Mouse (Mus musculus) spleen, postnatal 10 days (tissue): ENCODE results near the gene Cd300lb.
"Not testable (repeated sequence)": the region's sequence is repeated elsewhere in the genome, so short reads cannot be mapped to it uniquely, and the experiment has no call there.

Source experiments
- DNase-seq, 2 experiments: peaks; one replicate each; pipeline ENCODE4 v3.0.0; 2021 to 2022; ENCODE audit warnings: low spot score in 2 of 2

Gene Cd300lb

DNA sequence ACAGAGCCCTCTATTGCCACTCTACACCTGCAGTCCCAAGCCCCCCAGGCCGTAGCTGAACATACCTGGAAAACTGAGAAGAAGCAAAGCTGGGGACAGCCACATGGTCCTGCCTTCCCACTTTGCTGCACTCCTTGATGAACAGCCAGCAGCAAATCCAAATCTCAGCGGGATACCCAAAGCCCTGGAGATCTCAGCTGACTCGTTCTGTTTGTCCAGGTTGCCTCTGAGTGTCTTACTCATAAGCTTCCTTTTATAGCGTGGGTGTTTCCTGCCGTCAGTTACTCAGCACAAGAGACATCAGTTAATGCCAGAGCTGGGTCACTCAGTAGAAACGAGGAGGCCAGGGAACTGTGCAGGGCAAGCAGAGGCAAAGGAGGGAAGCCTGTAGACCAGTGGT lies at the start of gene Cd300lb:
TSS of gene Cd300lb (minus strand) at position 243 of the 400 bp plus-strand sequence.
- peak in 1 of 2 experiments; percentile 9 for DNase-seq

DNA sequence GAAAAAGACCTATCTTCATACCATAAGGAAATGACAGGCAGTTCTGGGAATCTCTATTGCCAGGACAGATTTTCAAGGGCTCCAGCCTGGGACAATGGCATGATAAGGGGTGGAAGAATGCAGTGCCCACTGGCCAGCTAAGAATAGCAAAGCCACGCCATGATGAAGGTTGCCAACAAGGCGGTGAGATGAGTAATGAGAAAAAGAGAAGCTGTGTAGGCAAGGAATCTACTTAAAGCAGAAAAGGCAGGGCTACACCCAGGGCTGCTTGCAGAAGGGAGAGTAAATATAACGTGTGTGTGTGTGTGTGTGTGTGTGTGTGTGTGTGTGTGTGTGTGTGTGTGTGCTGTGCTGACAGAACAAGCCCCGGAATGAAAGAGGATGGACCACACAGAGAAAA lies 47.7 kb upstream of the Cd300lb start:
- DNase-seq: no peak

DNA sequence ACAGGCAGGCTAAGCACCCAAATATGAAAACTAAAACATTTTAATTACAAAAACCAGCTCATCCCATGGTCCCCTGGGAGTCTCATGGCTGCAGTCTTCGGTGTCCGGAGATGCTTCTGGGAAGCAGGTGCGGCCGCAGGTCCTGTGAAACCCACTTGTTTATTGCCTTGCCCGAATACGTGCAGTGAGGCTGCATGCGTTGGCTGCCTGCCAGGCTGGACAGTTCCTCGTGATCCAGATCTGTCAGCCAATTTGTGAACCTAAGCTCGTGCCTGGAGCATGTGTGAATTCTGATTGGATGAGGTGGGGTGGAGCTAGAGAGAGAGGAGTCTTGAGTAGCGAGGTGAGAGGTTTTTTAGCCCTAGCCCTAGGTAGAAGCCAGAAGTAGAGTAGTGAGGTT lies 38.5 kb upstream of the Cd300lb start:
- DNase-seq: no peak

DNA sequence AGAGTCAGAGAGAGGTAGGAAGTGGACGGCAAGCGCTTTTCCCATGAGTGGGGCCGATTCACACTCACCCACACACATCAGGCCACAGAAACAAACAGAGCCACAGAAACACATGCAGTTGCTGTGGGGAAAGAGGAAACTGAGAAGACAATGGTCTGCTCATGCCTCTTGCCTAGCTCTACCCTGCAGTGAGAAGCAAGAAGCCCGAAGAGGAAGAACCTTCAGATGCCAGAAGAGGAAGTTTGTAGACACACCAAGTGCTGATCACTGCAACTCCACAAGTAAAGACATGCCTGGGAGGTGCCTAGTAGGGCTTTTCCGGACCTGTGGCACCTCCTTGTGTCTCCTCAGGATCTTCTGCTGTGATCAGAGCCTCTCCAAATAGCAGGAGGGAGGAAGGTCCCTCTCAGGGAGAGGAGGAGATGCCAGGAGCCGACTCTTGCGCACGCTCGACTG lies 34.6 kb upstream of the Cd300lb start, which contains the start of gene Cd300c:
TSS of gene Cd300c (minus strand) at position 406 of the 456 bp plus-strand sequence.
- DNase-seq: no peak

DNA sequence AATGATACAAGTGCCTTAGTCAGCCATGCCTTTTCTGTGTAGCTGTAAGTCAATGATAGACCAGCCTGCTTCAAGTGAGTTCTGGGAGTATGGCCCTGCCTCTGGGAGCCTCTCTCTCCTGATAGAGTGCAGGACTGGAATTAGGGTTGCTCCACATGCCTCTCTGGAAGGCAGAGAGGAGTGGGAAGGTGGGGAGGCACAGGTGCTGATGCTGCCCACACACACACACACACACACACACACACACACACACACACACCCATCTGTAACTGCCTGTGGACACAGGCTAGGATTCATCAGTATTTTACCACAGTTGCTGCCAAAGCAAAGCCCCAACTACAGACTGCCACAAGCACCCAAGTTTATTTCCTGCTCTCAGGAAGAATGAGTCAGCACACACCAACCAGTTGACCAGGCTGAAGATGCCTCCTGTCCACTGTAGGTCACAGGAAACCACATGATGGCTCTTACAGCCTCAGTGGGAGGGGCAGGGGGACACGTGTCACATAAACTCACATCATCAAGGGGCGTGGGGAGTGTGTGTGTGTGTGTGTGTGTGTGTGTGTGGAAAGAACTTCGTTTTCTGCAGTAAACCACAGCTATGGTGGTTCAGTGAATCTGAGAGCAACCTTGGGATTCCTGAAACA lies 31.1 kb upstream of the Cd300lb start:
- DNase-seq: no peak

DNA sequence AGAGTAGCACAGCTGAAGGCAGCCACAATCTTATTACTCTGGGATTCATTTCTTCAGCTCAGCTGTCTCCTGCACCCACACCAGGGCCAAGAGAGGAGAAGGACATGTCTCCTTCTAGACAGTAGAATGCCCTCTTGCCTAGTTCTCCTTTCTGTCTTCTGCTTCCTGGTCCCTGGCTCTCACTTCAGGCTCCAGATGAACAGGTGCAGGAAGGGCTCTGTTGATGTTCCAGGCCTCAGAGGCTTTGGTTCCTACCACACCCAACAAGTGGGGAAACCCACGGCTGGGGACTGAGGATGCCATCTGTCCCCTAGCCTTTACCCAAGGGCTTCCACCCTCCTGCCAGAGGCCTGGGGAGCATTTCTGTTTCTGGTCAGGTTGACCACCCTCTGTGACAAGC lies 26.2 kb upstream of the Cd300lb start:
- no peak for DNase-seq

DNA sequence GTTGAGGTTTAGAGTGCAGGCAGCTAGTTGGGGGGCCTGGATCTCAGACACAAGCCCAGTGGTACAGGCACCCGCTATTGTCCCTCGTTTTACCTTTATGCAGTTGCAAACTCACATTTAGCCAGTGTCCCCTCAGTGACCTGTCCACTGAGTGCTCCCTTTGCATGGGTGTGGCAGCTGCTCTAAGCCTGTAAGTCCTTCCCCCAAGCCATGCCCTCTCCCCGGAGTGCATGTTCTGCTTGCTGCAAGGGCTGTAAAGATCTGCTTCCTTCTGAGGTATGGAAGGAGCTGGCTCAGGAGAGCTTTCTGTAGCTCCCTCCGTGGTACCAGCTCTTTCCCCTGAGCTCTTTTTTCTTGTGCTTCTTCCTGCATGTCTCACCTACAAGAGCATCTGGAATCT lies 595 bp downstream of the Cd300lb start:
- DNase-seq: peak in 1 of 2 experiments; percentile 9

DNA sequence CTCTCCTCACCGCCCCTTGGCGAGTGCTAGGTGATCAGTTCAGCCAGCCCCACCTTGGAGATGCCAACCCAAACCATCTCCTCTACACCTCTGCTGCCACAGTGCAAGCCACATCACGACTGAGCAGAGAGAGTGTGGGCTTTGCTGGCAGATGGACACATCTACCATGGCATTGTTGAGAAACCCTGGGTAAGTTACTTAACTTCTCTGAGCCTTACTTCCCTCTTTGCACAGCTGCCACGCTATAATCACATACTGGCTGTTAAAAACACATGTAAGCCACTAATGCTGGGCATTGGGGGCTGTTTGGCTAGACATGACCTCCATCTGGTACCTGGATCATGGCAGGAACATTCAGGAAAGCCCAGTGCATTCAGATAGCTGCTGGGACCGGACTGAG lies 3.1 kb downstream of the Cd300lb start:
- DNase-seq: peak in 1 of 2 experiments; percentile 10

DNA sequence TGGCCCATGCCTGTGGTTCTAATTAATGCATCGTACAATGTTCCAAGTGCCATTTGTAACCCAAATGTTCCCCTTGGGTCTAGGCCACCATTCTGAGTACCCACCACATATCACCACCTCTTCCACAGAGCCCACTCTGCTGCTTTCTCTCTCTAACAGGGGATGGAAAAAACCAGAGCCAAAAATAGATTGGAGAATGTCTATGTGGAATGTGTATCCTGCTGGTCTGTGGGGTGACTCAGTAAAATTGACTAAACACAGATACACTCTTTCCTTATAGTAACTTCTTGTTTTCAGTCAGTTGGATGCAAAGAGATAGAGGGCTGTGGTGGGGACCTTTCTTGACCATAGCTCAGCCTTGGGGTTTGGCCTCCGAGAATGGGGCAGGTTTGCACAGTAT lies 4.6 kb downstream of the Cd300lb start:
- peak in 1 of 2 experiments; percentile 4 for DNase-seq

DNA sequence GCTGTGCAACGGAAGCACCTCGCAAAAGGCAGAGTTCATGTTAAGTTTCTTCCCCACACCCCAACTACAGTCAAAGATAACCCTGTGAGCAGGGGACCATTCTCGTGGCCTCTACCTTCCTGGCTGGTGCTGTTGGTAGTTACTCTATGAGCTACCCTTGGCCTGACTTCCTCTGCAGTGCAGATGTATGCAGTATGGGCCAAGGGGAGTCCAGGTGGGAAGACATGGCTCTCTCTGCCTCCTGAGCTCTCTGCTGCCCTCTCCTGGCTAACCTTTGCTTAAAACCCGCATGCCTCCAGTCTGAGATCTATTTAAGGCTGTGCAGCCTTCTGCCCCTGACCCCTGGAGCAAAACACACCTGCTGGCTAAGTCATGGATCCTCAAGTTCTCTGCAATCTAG lies 10.2 kb downstream of the Cd300lb start:
- DNase-seq: peak in 1 of 2 experiments; percentile 74

DNA sequence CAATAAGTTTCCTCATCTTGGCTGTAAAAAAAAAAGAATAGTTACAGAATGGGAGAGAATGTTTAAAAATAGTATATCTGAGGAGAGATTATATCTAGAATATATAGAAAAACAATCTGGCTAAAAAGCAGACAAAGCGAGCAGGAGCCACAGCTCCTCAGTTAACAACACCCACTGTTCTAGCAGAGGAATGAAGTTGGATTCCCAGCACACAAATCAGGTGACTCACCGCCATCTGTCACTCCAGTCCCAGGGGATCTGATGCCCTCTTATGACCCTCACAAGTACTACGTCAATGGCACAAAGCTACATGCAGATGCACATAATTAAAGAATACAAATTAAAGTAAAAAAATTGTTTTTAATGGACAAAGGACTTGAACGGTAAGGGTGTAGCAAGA lies 11.7 kb downstream of the Cd300lb start:
- no peak for DNase-seq

DNA sequence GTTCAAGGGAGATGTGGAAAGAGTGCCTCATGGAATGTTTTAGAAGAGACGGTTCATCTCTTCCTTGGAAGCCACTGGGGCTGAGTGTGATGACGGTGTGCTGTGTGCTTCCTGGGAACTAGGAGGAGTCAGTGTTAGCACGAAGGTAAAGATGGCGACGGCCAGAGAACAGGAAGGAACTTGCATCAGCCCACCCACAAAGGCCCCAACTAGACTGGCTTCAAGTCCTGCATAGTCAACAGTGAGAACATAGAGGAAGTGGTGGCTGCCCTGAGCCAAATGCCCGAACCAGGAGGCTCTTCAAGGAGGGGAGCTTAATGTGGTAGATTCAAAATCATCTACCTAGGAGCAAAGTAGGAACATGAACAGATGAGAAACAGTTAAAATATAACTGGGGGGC lies 17.1 kb downstream of the Cd300lb start:
- DNase-seq: no peak

DNA sequence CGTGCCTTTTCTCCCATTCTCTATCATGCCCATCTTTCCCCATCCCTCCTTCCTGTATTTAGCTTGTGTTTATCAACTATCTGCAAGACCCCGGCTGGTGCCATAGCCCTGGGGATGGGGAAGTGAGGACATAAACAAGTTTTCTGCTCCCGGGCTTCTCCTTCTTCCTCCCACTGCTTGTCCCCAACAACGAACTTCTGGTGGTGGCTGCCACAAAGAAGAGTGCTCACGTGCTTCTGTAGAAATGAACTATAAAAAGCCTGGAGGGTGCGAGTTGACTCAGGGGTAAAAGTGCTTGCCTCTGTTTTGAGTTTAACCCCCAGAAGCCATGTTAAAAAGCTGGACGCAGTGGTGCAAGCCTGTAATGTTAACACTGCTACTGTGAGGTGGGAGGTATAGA lies 19.2 kb downstream of the Cd300lb start:
- no peak for DNase-seq

DNA sequence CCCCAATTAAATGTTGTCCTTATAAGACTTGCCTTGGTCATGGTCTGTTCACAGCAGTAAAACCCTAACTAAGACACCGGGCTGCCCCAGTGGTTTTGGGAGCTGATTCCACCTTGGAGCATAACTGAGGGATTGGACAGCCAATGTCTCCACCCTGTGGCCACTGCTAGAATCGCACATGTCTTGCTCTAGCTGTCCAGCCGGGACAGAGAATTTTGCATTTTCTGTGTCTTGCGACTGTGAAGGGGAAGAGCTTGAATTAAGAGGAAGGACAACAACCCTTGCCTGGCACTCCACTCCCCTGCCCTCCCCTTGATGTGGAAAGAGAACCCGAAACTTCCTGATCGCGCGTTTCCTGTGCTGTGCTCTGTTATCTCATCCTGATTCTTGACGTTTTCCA lies 21.3 kb downstream of the Cd300lb start:
- peak; percentile 45 to 75 for DNase-seq

DNA sequence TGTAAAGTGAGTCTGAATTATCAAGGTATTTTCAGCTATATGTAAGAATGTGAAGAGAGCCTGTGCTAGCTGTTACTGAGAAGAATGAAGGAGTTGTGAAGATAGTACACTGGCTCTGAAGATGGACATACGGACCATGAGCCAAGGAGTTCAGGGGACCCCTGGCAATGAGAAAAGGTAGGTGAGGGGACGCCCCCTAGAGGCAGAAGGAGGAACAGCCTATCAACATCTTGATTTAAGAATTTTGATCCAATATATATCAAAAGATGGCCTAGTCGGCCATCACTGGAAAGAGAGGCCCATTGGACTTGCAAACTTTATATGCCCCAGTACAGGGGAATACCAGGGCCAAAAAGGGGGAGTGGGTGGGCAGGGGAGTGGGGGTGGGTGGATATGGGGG lies 24.6 kb downstream of the Cd300lb start:
- not testable (repeated sequence) for DNase-seq

DNA sequence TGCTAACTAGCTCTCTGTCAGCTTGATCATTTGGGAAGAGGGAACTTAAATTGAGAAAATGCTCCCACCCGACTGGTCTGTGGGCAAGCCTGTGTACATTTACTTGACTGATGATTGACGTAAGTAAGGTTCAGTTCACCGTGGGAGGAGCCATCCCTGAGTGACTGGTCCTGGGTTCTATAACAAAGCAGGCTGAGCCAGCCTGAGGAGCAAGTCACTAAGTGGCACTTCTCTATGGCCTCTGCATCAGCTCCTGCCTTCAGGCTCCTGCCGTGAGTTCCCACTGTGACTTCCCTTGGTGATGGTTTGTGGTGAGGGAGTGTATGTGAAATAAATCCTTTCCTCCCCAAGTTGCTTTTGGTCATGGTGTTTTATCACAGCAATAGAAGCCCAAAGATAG lies 26.1 kb downstream of the Cd300lb start:
- DNase-seq: no peak

DNA sequence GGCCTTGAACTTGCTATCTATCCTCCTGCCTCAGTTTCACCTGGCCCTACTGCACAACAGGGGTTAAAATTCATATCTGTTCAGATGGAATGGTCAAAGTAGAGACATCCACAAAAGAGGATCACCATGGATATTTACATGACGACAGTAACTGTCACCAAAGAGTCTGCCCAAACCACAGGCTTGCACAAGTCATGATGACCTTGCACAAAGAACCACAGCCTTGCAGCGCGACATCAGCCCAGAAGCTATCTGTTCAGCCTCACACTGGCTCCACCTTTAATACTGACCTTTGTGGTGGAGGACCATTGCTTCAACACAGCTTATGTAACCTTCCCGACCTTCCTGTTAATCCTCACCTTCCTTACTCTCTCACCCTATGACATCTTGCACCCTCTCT lies 26.6 kb downstream of the Cd300lb start:
- peak in 1 of 2 experiments; percentile 35 for DNase-seq

DNA sequence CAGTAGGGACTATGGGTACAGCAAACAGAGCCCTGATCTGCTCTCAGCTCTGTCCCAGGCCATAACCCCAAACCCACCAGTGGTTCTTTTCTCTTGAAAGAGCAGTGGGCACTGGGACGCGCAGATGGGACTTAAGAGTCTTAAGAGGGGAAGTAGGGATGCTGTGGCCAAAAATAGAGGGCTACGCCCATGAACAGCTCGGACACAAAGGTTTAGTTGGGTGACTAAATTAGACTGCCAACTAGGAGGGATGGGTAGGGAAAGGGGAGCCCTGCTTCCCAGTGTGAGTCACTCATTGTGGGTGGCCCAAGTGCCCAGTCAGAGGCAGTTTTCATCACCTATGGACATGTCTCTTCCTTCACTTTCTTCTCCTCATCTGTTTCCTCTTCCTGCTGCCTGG lies 31.0 kb downstream of the Cd300lb start:
- no peak for DNase-seq

DNA sequence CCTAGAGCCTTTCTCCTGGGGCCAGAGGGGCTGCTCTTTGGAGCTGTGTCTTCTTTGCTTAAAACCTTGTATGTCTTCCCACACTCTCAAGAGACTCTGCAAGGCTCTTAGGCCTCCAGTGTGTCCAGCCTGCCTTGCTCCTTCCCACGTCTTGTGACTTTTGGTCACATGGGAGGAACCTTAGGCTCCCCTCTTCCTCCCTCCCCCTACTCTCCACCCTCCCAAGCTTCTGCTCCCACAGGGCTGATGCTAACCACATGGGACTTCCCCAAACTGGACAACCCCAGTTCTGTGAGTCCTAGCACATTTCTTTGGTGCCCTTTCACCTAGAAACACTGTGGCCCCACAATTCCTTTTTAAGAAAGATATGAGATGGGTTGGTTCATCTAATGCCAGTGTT lies 36.2 kb downstream of the Cd300lb start:
- DNase-seq: no peak

DNA sequence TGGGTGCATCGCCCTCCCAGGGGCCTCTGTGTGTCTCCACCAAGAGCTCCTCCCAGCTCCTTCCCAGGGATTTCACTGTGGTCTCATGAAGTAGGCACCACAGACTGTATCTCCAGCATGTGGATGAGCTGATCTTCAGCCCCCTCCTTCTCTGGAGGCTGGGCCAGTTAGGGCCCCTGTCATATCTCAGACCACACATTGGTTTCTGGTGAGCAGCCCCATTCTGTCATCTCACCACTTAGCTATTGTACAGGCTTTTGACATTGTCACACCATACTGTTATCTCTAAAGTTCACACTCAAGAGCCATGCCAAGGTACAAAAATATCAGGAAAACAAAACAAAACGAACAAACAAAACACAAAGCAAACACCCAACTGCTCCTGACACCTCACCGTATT lies 38.1 kb downstream of the Cd300lb start:
- DNase-seq: no peak

DNA sequence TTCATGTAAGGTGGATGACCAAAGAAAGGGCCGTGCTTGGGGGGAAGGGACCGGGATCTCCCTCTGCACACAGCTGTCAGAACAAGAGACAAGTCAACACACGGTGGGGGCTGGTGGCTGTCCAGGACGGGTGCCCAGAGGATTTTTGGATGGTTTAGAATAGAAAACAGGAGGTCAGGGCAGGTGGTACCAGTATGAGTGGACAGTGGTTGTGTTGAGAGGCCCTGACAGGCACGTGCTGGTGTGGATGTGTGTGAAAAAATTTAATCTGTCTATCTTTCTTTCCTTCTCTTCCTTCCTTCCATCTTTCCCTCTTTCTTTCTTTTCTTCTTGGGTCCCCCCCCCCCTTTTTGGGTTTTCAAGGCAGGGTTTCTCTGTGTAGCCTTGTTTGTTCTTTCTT lies 43.6 kb downstream of the Cd300lb start:
- DNase-seq: no peak

DNA sequence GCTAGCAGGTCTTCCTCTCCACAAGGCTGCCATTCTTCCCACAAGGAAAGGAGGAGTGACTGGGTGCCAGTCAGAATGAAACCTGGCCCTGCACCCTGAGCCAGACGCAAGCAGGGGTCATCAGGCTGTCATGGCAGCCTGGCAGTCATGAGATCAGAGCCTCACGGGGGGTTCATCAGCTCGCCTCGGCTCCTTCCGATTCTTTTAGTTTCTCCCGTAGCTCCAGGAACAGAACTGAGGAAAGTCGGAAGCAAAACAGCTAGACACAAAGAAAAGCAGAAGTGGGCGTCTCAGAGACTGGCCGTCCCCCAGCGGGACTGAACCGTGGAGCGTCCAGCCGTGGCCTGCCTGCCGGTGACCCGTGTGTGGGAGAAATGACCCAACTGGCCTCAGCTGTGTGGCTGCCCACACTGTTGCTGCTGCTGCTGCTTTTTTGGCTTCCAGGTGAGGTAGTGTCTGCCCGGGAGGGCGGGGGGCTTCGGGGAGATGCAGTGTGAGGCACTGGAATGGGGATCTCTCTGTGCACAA lies 44.1 kb downstream of the Cd300lb start, which contains the start of gene Cd300a:
TSS of gene Cd300a (plus strand) at position 51 of the 528 bp plus-strand sequence.
- no peak for DNase-seq

DNA sequence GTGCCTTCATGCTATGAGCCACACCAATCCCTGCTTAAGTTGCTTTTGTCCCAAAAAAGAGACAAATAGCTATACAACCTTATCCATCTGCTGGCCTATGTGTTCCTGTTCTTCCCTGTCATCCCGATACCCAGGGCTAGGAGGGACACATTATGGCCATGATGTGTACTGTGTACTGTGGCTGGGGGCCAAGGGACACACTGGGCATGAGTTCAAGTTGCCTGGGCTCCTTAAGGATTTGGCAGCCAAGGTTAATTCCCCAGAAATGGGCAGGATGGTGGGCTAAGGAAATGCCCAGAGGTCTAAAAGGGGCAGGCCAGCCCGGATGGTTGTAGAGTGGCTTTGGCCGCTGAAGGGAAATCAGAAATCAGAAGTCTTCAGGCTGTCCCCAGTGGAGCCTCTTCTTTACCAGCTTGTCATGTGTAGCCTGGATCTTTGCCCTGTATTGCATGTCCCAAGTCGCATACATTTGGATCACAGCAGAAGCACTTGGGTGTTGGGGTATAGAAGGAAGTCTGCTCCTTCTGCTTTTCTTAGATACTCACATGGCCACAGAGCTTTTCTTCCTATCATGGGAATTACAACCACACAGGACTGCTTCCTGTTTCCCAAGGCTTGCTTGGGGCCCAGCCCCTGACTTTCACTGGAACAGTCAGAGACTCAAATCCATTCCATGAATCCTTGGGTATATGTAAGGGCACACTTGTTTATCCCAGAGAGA lies 49.6 kb downstream of the Cd300lb start:
- DNase-seq: no peak
